24 mouse cellular contexts compared by ENCODE assay signal in genomic region chr12:92317609-92318008, GRCm38 (mm10).
DNase-seq lines count a peak whose midpoint lies in the region; ATAC-seq and TF ChIP-seq lines count a peak whose summit lies in the region.
"Had no signal": no experiment of that assay in that cellular context is flagged by ENCODE, and none has a peak within 500 bp of the region (broad histone marks: within the 10 kb centered on the region; RNA-seq: fewer than 3 reads in every experiment).

No protein-coding gene starts in this region.

- TF ChIP-seq CTCF in kidney, adult 2 months (conservative IDR thresholded peaks at IDR 0.05; ENCODE audit: insufficient read depth, insufficient read length, low read depth, low read length): no peak
- TF ChIP-seq CTCF in embryonic fibroblast, embryonic 13.5 days (IDR thresholded peaks at IDR 0.05; ENCODE audit: borderline replicate concordance, insufficient read depth, low read length): no peak
- no peak for TF ChIP-seq CTCF in hindbrain, postnatal 0 days (IDR thresholded peaks at IDR 0.05; ENCODE audit: low read depth)

- H3K27me3 ChIP-seq in kidney, adult 2 months (replicated peaks; ENCODE audit: control insufficient read depth, insufficient read depth, low read length): no peaks in the 10 kb centered on the region
- no peaks in the 10 kb centered on the region for H3K27me3 ChIP-seq in intestine, embryonic 16.5 days (replicated peaks; ENCODE audit: control insufficient read depth, insufficient read depth, low read length)
- H3K27me3 ChIP-seq in hindbrain, postnatal 0 days (ENCODE audit: insufficient read depth, low read length): no peaks in the 10 kb centered on the region
- H3K27me3 ChIP-seq: CH12.LX; embryonic facial prominence, embryonic 12.5 days; forebrain, embryonic 12.5 days; Patski had no signal

- H3K4me3 ChIP-seq in kidney, adult 2 months (ENCODE audit: insufficient read depth, low read depth, low read length): no peak overlapping the region
- no peak overlapping the region for H3K4me3 ChIP-seq in embryonic fibroblast, embryonic 13.5 days (ENCODE audit: insufficient read depth, low read length)
- H3K4me3 ChIP-seq in intestine, embryonic 16.5 days (ENCODE audit: low read length): no peak overlapping the region
- no peak overlapping the region for H3K4me3 ChIP-seq in hindbrain, postnatal 0 days (ENCODE audit: low read length)
- H3K4me3 ChIP-seq: embryonic facial prominence, embryonic 10.5 days; embryonic facial prominence, embryonic 12.5 days; erythroblast, embryonic 14.5 days; forebrain, embryonic 10.5 days; forebrain, embryonic 12.5 days had no signal

- WGBS in kidney, adult 2 months: 74% methylated on average over 3 of the region's 3 CpGs
- 85% methylated on average over 3 of the region's 3 CpGs for WGBS in intestine, embryonic 16.5 days
- 90% methylated on average over 3 of the region's 3 CpGs for WGBS in hindbrain, postnatal 0 days

- TF ChIP-seq POLR2A in kidney, adult 2 months (IDR thresholded peaks at IDR 0.05; ENCODE audit: low read depth, low read length): no peak
- TF ChIP-seq POLR2A in embryonic fibroblast, embryonic 13.5 days (IDR thresholded peaks at IDR 0.05; ENCODE audit: low read depth, low read length): no peak

- H3K9ac ChIP-seq in intestine, embryonic 16.5 days (ENCODE audit: low read depth, low read length): no peak overlapping the region
- H3K9ac ChIP-seq in hindbrain, postnatal 0 days (replicated peaks; ENCODE audit: low read length): no peak overlapping the region
- H3K9ac ChIP-seq: embryonic facial prominence, embryonic 12.5 days; forebrain, embryonic 12.5 days had no signal

- no peaks in the 10 kb centered on the region for H3K4me1 ChIP-seq in kidney, adult 2 months (ENCODE audit: control insufficient read depth, insufficient read depth, low read length)
- H3K4me1 ChIP-seq in embryonic fibroblast, embryonic 13.5 days (ENCODE audit: control insufficient read depth, insufficient read depth, low read length): no peaks in the 10 kb centered on the region
- no peaks in the 10 kb centered on the region for H3K4me1 ChIP-seq in intestine, embryonic 16.5 days (ENCODE audit: control insufficient read depth, insufficient read depth, low read length)
- no peaks in the 10 kb centered on the region for H3K4me1 ChIP-seq in hindbrain, postnatal 0 days (ENCODE audit: insufficient read depth, low read length)
- H3K4me1 ChIP-seq: embryonic facial prominence, embryonic 10.5 days; embryonic facial prominence, embryonic 12.5 days; forebrain, embryonic 10.5 days; forebrain, embryonic 12.5 days had no signal

- DNase-seq in kidney, adult 2 months: peak; percentile 51
- DNase-seq in kidney, adult 18-20 months: no peak
- peak; percentile 3 to 13 for DNase-seq in kidney, postnatal 36 days
- DNase-seq in kidney, adult 8-10 months: no peak
- DNase-seq in hindbrain, postnatal 0 days (ENCODE audit: low spot score): no peak
- no peak for DNase-seq in gastrocnemius, postnatal 36 days
- DNase-seq: adrenal gland, adult 8-10 months; adrenal gland, postnatal 36 days; B cell, adult 2 months; cerebellum, adult 11-12 months; cerebellum, postnatal 25 days had no signal

- peak; percentile 77 for ATAC-seq in intestine, embryonic 16.5 days
- no peak for ATAC-seq in hindbrain, postnatal 0 days
- ATAC-seq: activated CD4-positive, CD25-positive, alpha-beta regulatory T cell, adult 4 months; CD4-positive, CD25-positive, alpha-beta regulatory T cell, adult 4 months; forebrain, embryonic 14.5 days; Patski had no signal

- H3K9me3 ChIP-seq in intestine, embryonic 16.5 days (ENCODE audit: control insufficient read depth, low read length): no peaks in the 10 kb centered on the region
- H3K9me3 ChIP-seq in hindbrain, postnatal 0 days (ENCODE audit: low read length): no peaks in the 10 kb centered on the region
- H3K9me3 ChIP-seq: embryonic facial prominence, embryonic 10.5 days; embryonic facial prominence, embryonic 12.5 days; forebrain, embryonic 10.5 days; forebrain, embryonic 12.5 days; G1E had no signal

- H3K36me3 ChIP-seq in kidney, adult 2 months (ENCODE audit: control insufficient read depth, insufficient read depth, low read length): no peaks in the 10 kb centered on the region
- H3K36me3 ChIP-seq in intestine, embryonic 16.5 days (ENCODE audit: control insufficient read depth, insufficient read depth, low read length): no peaks in the 10 kb centered on the region
- no peaks in the 10 kb centered on the region for H3K36me3 ChIP-seq in hindbrain, postnatal 0 days (ENCODE audit: insufficient read depth, low read length)
- H3K36me3 ChIP-seq: embryonic facial prominence, embryonic 10.5 days; embryonic facial prominence, embryonic 12.5 days; forebrain, embryonic 10.5 days; forebrain, embryonic 12.5 days; G1E had no signal

- intact Hi-C loops in gastrocnemius, postnatal 36 days (cut with DNase I): no loop called here

- H3K27ac ChIP-seq in kidney, adult 2 months (ENCODE audit: insufficient read depth, low read depth, low read length): no peak overlapping the region
- peak overlapping the region; percentile 83; the same call in 1 of the 2 replicates for H3K27ac ChIP-seq in embryonic fibroblast, embryonic 13.5 days (ENCODE audit: insufficient read depth, low read length)
- H3K27ac ChIP-seq in intestine, embryonic 16.5 days (ENCODE audit: low read length): no peak overlapping the region
- H3K27ac ChIP-seq in hindbrain, postnatal 0 days: no peak overlapping the region
- H3K27ac ChIP-seq: embryonic facial prominence, embryonic 10.5 days; embryonic facial prominence, embryonic 12.5 days; forebrain, embryonic 10.5 days; forebrain, embryonic 12.5 days had no signal

- H3K4me2 ChIP-seq in intestine, embryonic 16.5 days (ENCODE audit: low read depth, low read length): no peak overlapping the region
- no peak overlapping the region for H3K4me2 ChIP-seq in hindbrain, postnatal 0 days (ENCODE audit: low read depth, low read length)
- H3K4me2 ChIP-seq: embryonic facial prominence, embryonic 12.5 days; forebrain, embryonic 12.5 days had no signal

Comparison
In these comparisons a context has a peak if more than half of its experiments do, and no peak if none do; other contexts are left out.
1. DNase-seq: peak in kidney, adult 2 months (single experiment) and kidney, postnatal 36 days (2 of 2); none in kidney, adult 18-20 months (single experiment), kidney, adult 8-10 months (0 of 2), hindbrain, postnatal 0 days (single experiment) and gastrocnemius, postnatal 36 days (0 of 2).